Mouse (Mus musculus) common myeloid progenitor, adult 5-6 weeks (primary cell): ENCODE data around the gene Gap43. TPM values are rescaled to one million over a fixed set of nuclear protein-coding genes. Genes with fewer than 3 reads are reported as not detected.

Source experiments
- ATAC-seq: replicated peaks from 2 replicates; pipeline ENCODE4 v1.8.0; 2016; ENCODE audit warnings: low read depth, mild to moderate bottlenecking, moderate TSS enrichment, inconsistent platforms; ENCODE audit not compliant: poor library complexity, severe bottlenecking
- total RNA-seq: library from RNA; stranded (forward); fragments of 200-1000, 187-1606 nt; gene quantifications from 2 replicates; pipeline ENCODE4 v1.2.3, GENCODE M21; 2017

The Gap43 gene
- total RNA-seq, 1 experiment from 2014 or later: not detected

DNA sequence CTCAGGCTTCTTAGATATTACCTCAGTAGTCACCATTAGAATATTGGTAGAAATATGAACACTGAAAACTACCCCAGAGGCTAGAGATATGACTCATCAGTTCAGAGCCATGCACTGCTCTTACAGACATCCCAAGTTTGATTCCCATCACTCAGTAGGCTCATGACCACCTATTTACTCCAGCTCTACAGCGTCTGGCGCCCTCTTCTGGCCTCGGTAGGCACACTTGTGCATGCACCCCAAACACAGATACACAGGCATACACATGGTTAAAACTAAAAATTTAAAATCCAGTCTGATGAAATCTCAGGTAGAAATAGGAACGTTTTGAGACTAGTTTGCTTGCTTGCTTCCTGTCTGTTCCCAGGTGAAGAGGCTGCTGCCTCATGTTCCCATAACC, 109.1 kb downstream of the Gap43 start:
- no peak for ATAC-seq
